Mouse (Mus musculus) cortical plate, adult 2 months (tissue): ENCODE data around the gene Frmd4b.

Experiments
- CTCF ChIP-seq: fragments of 200-500 bp; IDR thresholded peaks from 2 replicates; pipeline ENCODE4 v1.5.1; 2011; ENCODE audit warnings: mild to moderate bottlenecking, control low read depth, low read length; ENCODE audit not compliant: insufficient read depth; ENCODE audit errors: extremely low read depth
- POLR2A ChIP-seq: fragments of 200-500 bp; IDR thresholded peaks from 2 replicates; pipeline ENCODE4 v1.6.1; 2011; ENCODE audit warnings: mild to moderate bottlenecking, low read length, control low read depth; ENCODE audit not compliant: insufficient read depth; ENCODE audit errors: extremely low read depth

GRCm38 (mm10) chr6:97353371-97353770 is 264.0 kb downstream of the Frmd4b start:
- TF ChIP-seq POLR2A (no peak), CTCF (no peak)
